Mouse (Mus musculus) fibroblast of lung, adult 2 months (primary cell): ENCODE results near the gene Mrps23.
A peak's percentile ranks its signal among the peaks of the same experiment; 100 is the strongest.

Source experiments
- DNase-seq: peaks from one replicate; pipeline ENCODE4 v3.0.0-alpha.2; 2011; ENCODE audit warnings: low read depth

Gene Mrps23

DNA sequence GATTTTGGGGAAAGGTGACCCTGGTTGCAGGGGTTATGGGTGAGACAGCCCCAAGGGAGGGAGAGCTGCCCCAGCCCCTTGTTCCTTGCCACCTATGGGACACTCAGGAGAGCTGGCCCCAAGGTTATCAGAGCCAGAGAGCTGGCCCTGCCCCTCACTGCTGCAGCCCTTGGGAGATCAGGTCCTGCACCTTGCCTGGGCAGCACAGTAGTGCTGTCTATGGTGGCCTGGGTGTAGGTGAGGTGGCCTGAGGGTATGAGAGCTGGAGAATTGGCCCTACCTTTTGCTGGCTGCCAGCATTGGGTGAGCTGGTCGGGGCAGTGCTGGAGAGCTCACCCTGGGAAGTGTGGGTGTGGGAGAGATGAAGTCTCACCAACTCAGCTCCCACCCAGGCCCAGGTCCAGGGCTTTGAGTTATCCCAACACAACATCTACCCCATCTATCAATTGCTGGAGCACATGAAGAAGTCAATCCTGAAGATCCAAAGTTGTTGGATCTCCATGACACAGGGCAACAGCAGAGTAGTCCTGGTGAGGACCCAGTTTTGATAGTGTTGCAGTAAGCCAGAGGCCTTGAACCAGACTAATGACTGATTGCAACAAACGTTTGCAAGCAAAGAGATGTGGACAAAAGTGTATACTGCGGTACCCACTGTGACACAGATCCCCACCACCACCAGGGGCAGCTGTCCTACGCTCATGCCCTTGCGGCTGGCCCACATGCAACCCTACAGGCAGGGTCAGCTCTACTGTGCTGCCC is 7.8 kb downstream of the Mrps23 start:
- DNase-seq, result no peak

DNA sequence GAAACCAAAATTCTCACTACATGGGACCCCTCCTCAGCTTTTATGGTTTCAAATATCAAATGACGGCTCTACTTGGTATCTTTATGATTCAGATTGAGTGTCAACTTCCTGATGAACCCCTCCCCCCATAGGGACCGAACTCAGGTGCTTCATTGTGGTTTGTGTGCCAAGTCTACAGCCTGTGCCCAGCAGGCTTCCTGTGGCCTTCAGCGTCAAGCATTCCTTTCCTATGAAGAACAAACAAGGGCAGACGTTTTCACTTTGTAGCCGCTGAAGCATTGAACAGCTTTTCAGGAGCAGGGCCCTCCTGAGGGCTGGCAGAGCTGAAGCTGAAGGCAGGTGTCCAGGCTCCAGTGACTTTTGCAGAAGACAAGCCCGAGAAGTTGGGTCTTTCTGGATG is 9.6 kb downstream of the Mrps23 start:
- no peak for DNase-seq

DNA sequence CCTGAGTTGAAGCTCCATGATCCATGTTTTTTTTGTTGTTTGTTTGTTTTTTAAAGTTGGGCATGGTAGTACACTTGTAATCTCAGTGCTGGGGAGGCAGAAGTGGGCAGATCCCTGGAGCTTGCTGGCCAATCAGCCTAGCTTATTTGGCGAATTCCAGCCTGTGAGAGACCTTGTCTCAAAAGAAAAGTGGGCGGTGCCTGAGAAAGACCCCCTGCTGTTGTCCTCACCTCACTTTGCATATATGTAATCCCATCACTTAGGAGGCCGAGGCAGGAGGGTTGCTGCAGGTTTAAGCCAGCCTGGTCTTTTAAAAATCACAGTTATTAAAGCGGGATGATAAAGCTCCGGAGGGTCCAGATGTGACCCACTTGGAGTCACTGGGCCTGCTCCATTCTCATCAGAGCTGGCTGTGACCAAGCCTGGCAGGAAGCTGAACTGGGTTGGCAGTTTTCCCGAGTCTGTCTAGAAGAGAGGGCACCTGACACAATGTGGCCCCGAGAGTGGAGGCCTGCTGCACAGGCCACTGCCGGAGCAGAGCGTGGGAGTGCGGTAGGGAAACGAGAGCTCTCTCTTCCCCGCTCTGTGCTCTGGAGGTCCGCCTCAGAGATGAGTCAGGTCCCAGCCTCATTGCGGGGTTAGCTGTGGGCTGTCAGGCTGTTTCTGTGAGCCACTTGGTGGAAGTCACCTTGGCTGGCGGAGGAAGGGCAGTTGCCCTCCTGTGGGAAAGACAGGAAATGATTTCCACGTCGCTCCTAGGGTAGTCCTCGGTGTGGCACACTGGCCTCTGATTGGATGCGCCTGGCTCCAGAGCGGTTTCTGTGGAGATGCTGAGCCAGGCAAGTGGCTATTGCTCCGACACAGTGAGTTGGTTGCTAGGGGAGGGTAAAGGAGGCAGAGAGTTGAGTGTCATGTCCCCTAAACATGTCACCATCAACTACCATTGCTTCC is 11.0 kb downstream of the Mrps23 start:
- DNase-seq, result no peak

- DNase-seq, result no peak
Observed at GRCm38 (mm10) chr11:88216231-88216685, 12.1 kb downstream of the Mrps23 start.

GRCm38 (mm10) chr11:88218155-88218554 is 14.0 kb downstream of the Mrps23 start:
- DNase-seq, result no peak

GRCm38 (mm10) chr11:88218586-88218985 is 14.4 kb downstream of the Mrps23 start:
- DNase-seq, result no peak

- DNase-seq, result no peak
Observed at GRCm38 (mm10) chr11:88221929-88222475, 17.8 kb downstream of the Mrps23 start.

DNA sequence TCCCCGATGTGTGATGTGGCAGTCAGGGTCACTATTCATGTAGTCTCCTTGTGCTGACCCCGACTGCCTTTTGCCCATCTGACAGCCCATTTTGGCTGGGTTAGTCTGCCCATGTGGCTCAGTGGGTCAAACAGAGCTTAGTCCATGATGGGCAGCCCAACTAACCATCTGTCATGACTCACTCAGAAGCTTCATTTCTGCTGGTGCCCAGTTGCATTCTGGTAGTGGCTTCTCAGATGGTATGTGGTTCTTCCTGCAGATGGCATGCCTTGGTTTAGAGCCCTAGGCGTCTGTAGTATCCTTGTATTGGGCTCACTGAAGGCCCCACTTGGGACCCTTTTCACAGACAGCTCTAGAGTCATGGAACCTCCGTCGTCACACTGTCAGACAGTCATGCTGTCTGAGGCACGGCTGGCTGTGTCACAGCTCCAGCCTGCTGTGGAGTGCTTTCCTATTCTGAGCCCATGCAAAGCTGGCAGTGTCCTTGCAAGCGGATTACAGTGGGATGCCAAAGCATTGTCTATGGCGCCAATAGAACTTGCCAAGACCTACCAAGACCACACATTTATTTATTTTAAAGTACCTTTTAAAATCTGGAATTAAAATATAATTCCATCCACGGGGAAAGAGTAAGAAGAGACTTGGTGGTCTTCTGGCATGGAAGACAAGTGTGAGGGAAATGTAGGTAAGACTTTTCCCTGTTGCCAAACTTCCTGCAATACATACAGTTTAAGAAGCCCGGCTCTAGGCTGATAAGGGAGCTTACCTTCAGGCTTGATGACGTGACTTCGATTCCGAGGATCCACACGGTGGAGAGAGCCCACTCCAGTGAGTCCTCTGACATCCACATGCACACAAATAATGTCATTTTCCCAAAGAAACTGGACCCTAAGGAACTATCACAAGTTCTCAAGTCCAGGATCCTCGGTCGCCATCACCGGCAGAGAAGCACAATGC is 23.1 kb downstream of the Mrps23 start:
- DNase-seq, result no peak

DNA sequence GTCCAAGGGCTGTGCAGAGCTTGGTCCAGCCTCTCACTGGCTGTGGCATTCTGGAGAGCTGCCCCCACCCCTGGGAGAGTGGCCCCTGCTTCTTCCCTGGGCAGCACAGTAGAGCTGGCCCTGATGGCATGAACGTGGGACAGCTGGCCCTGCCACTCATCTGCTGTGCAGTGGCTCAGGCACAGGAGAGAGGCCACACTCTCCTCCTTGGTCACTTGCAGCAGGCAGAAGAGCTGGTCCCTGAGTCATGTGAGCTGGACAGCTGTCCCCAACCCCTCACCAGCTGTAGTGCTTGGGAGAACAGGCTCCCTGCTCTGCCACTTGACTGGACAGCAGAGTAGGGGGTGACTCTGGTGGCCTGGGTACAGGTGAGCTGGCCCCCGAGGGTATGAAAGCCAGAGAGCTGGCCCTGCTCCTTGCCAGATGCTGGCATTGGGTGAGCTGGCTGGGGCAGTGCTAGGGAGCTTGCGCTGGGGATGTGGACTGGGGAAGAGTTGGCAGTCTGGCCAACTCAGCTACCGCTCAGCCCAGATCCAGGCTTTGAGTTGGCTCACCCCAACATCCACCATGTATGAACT is 27.1 kb downstream of the Mrps23 start:
- DNase-seq, result no peak

GRCm38 (mm10) chr11:88233528-88234427 is 29.6 kb downstream of the Mrps23 start:
- no peak for DNase-seq

DNA sequence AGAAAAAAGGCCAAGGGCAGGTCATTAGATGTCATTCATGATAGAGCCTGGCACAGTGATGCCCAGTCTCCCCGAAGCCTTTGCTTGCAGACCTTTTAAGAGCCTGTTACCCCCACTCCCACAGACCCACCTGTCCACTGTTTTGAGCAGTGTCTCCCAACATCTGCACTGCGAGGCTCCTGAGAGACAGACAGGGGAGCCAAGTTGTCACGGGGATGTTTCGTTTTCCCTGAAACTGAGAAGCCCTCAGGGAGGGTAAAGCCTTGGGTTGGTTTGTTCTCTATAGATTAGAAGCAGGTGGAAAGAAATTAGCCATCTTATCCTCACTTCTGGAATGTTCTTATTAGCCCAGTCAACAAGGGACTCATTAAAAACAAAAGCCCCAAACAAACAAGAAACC is 30.6 kb downstream of the Mrps23 start:
- DNase-seq, result no peak

- DNase-seq, result peak; percentile 63
Observed at GRCm38 (mm10) chr11:88235221-88236203, 31.3 kb downstream of the Mrps23 start.

DNA sequence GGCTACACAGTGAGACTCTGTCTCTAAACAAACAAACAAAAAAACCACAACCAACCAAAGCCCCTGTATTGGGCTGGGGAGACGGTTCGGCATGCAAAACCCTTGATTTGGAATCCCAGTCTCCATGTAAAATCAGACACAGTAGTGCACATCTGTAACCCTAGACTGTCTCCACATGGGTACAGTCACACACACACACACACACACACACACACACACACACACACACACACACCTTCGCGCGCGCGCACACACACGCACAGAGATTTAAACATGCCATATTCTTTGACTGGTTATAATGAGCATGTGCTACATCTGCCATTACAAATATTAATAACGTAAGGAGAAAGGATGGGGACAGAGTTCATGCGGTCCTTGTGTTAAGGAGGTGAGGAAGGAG is 36.1 kb downstream of the Mrps23 start:
- no peak for DNase-seq

- no peak for DNase-seq
Observed at GRCm38 (mm10) chr11:88240736-88241353, 36.7 kb downstream of the Mrps23 start.

GRCm38 (mm10) chr11:88241468-88242301 is 37.5 kb downstream of the Mrps23 start:
- DNase-seq, result no peak

GRCm38 (mm10) chr11:88245581-88246170 is 41.5 kb downstream of the Mrps23 start:
- DNase-seq, result no peak

DNA sequence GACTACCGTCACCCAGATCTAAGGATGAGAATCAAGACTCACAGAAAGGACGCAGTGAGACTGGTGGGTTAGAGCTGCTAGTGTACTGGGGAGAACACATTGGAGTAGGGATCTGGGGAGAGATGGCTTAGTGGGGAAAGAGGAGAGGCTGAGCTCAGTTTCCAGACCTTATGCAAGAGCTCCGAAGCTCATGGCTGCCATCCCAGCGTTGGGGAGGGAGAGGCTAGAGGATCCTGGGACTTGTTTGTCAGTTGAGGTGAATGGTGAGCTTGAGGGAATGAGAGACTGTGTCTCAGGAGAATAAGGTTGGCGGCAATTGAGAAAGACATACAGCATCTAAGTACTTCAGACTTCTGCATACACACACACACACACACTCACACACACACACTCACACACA is 44.4 kb downstream of the Mrps23 start:
- DNase-seq, result no peak
